Mouse (Mus musculus): ENCODE results near the gene Dmrt1. TPM values are rescaled to one million over a fixed set of nuclear protein-coding genes. Genes with fewer than 3 reads are reported as not detected.

Dmrt1 gene
- polyA plus RNA-seq, 1 experiment: not detected

DNA sequence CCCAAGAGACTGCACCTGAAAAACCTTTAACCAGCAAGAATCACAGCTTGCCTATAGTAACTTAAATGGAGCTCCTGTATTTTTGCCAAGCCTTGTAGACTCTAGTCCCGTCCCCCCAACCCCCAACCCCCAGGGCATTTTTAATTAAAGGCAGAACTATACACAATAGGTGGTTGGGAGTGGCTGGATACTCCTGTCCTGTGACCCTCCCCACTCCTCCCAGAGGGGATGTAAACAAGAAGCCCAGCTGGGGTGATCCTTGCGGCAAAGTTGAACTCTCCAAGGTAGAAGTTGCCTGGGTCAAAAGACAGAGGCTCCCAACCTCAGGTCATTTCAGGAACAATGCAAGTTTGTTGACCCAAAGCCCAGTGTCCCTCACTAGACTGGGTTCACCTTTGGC, 16.9 kb upstream of the Dmrt1 start:
- Histone ChIP-seq H3K27ac (ENCODE audit: insufficient read depth, low read length) (no peak overlapping the region), H3K4me3 (replicated peaks; ENCODE audit: insufficient read depth, low read depth, low read length) (no peak overlapping the region), H3K4me1 (ENCODE audit: control insufficient read depth, insufficient read depth, low read length) (no peaks in the 10 kb centered on the region), H3K27me3 (ENCODE audit: control insufficient read depth, insufficient read depth, low read length) (no peaks in the 10 kb centered on the region)
- WGBS: 25% methylated on average over 2 of the region's 2 CpGs
- TF ChIP-seq POLR2A (IDR thresholded peaks at IDR 0.05; ENCODE audit: borderline replicate concordance, insufficient read depth, low read length): no peak
- TF ChIP-seq CTCF (IDR thresholded peaks at IDR 0.05; ENCODE audit: borderline replicate concordance, insufficient read depth, low read depth, low read length): no peak
- DNase-seq: no peak

- Histone ChIP-seq H3K4me1 (ENCODE audit: control insufficient read depth, insufficient read depth, low read length) (no peaks in the 10 kb centered on the region), H3K27ac (ENCODE audit: insufficient read depth, low read length) (no peak overlapping the region), H3K27me3 (ENCODE audit: control insufficient read depth, insufficient read depth, low read length) (no peaks in the 10 kb centered on the region), H3K4me3 (replicated peaks; ENCODE audit: insufficient read depth, low read depth, low read length) (no peak overlapping the region)
- DNase-seq: no peak
- TF ChIP-seq CTCF (IDR thresholded peaks at IDR 0.05; ENCODE audit: borderline replicate concordance, insufficient read depth, low read depth, low read length): no peak
- TF ChIP-seq POLR2A (IDR thresholded peaks at IDR 0.05; ENCODE audit: borderline replicate concordance, insufficient read depth, low read length): no peak
- 46% methylated on average over 2 of the region's 2 CpGs for WGBS
Observed at GRCm38 (mm10) chr19:25489546-25489945, 15.9 kb upstream of the Dmrt1 start.

- Histone ChIP-seq H3K4me1 (ENCODE audit: control insufficient read depth, insufficient read depth, low read length) (no peaks in the 10 kb centered on the region), H3K27ac (ENCODE audit: insufficient read depth, low read length) (no peak overlapping the region), H3K27me3 (ENCODE audit: control insufficient read depth, insufficient read depth, low read length) (no peaks in the 10 kb centered on the region; the same call in 1 of the 2 replicates), H3K4me3 (replicated peaks; ENCODE audit: insufficient read depth, low read depth, low read length) (no peak overlapping the region)
- DNase-seq: no peak
- TF ChIP-seq CTCF (IDR thresholded peaks at IDR 0.05; ENCODE audit: borderline replicate concordance, insufficient read depth, low read depth, low read length): no peak
- no peak for TF ChIP-seq POLR2A (IDR thresholded peaks at IDR 0.05; ENCODE audit: borderline replicate concordance, insufficient read depth, low read length)
- WGBS: 52% methylated on average over 6 of the region's 6 CpGs
Observed at GRCm38 (mm10) chr19:25497434-25497833, 8.0 kb upstream of the Dmrt1 start.

DNA sequence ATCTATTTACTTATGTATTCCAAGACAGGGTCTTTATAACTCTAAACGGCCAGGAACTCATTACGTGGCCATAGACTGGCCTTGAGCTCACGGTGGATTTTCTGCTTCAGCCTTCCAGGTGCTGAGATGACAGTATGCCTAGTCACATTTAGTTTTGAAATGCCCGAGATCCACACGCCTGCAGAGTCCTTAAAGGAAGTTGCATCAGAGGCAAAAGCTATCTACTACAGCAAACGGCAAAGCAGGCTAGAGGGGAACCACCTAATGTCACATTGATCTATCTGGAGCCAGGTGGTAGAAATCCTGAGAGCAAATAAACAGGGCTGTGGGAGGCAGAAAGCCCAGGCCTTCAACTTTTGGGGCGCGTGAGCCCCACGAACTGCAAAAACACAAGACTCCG, 540 bp upstream of the Dmrt1 start:
- H3K27ac ChIP-seq (ENCODE audit: insufficient read depth, low read length): no peak overlapping the region
- no peak for DNase-seq
- WGBS: 30% methylated on average over 10 of the region's 10 CpGs
- TF ChIP-seq CTCF (IDR thresholded peaks at IDR 0.05; ENCODE audit: borderline replicate concordance, insufficient read depth, low read depth, low read length) (no peak), POLR2A (IDR thresholded peaks at IDR 0.05; ENCODE audit: borderline replicate concordance, insufficient read depth, low read length) (no peak)
- H3K4me3 ChIP-seq (replicated peaks; ENCODE audit: insufficient read depth, low read depth, low read length): no peak overlapping the region
- peaks cover 7% of the 10 kb centered on the region; the same call in 1 of the 2 replicates for H3K27me3 ChIP-seq (ENCODE audit: control insufficient read depth, insufficient read depth, low read length)
- H3K4me1 ChIP-seq (ENCODE audit: control insufficient read depth, insufficient read depth, low read length): no peaks in the 10 kb centered on the region

- 3% methylated on average over 23 of the region's 23 CpGs for WGBS
- H3K4me1 ChIP-seq (ENCODE audit: control insufficient read depth, insufficient read depth, low read length): no peaks in the 10 kb centered on the region
- no peak overlapping the region for H3K4me3 ChIP-seq (replicated peaks; ENCODE audit: insufficient read depth, low read depth, low read length)
- H3K27ac ChIP-seq (ENCODE audit: insufficient read depth, low read length): no peak overlapping the region
- no peak for TF ChIP-seq CTCF (IDR thresholded peaks at IDR 0.05; ENCODE audit: borderline replicate concordance, insufficient read depth, low read depth, low read length)
- TF ChIP-seq POLR2A (IDR thresholded peaks at IDR 0.05; ENCODE audit: borderline replicate concordance, insufficient read depth, low read length): no peak
- H3K27me3 ChIP-seq (ENCODE audit: control insufficient read depth, insufficient read depth, low read length): peaks cover 7% of the 10 kb centered on the region; the same call in 1 of the 2 replicates
- no peak for DNase-seq
Observed at GRCm38 (mm10) chr19:25506616-25507015, 1.2 kb downstream of the Dmrt1 start.

GRCm38 (mm10) chr19:25514986-25515530, 9.6 kb downstream of the Dmrt1 start:
- H3K4me1 ChIP-seq (ENCODE audit: control insufficient read depth, insufficient read depth, low read length): no peaks in the 10 kb centered on the region
- TF ChIP-seq POLR2A (IDR thresholded peaks at IDR 0.05; ENCODE audit: borderline replicate concordance, insufficient read depth, low read length) (no peak), CTCF (IDR thresholded peaks at IDR 0.05; ENCODE audit: borderline replicate concordance, insufficient read depth, low read depth, low read length) (no peak)
- H3K4me3 ChIP-seq (replicated peaks; ENCODE audit: insufficient read depth, low read depth, low read length): no peak overlapping the region
- WGBS: 29% methylated on average over 12 of the region's 12 CpGs
- no peaks in the 10 kb centered on the region for H3K27me3 ChIP-seq (ENCODE audit: control insufficient read depth, insufficient read depth, low read length)
- no peak for DNase-seq
- H3K27ac ChIP-seq (ENCODE audit: insufficient read depth, low read length): no peak overlapping the region

DNA sequence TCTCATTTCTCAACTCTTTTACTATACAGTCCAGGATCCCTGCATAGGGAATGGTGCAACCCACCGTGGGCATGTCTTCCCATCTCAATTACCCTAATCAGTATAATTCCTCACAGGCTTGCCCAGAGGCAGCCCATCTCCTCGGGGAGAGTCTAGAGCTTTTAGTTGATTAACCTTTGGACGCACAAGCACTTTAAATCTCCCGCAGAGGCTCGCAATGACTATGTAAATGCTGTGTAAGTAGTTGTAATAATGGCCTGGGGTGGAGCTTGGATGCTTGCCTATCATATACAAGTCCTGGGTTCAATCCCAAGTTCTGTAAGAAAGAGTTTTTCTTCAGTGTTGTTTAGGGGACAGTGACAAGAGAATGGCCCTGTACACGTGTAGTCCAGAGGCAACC, 18.7 kb downstream of the Dmrt1 start:
- no peaks in the 10 kb centered on the region for H3K27me3 ChIP-seq (ENCODE audit: control insufficient read depth, insufficient read depth, low read length)
- no peak overlapping the region for H3K4me3 ChIP-seq (replicated peaks; ENCODE audit: insufficient read depth, low read depth, low read length)
- TF ChIP-seq CTCF (IDR thresholded peaks at IDR 0.05; ENCODE audit: borderline replicate concordance, insufficient read depth, low read depth, low read length): no peak
- no peak for TF ChIP-seq POLR2A (IDR thresholded peaks at IDR 0.05; ENCODE audit: borderline replicate concordance, insufficient read depth, low read length)
- H3K27ac ChIP-seq (ENCODE audit: insufficient read depth, low read length): no peak overlapping the region
- WGBS: 81% methylated on average over 6 of the region's 6 CpGs
- no peaks in the 10 kb centered on the region for H3K4me1 ChIP-seq (ENCODE audit: control insufficient read depth, insufficient read depth, low read length)
- DNase-seq: no peak

DNA sequence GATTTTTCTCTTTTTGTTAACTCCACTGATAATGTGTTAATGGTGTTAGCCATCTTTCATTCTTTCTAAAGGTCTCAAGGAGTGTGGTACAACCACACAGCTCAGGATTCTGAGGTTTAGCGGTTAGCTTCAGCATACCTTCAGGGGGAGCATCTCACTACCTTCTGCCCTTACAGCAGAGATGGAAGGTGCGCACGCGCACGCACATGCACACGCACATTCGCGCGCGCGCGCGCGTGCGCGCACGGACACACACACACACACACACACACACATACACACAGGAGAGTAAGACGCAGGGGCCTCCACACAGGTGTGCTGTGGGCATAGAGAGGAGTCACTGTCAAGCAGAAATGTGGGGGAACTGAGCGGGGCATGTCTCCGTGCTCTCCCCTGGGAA, 20.3 kb downstream of the Dmrt1 start:
- Histone ChIP-seq H3K27ac (ENCODE audit: insufficient read depth, low read length) (no peak overlapping the region), H3K27me3 (ENCODE audit: control insufficient read depth, insufficient read depth, low read length) (no peaks in the 10 kb centered on the region), H3K4me3 (replicated peaks; ENCODE audit: insufficient read depth, low read depth, low read length) (no peak overlapping the region), H3K4me1 (ENCODE audit: control insufficient read depth, insufficient read depth, low read length) (no peaks in the 10 kb centered on the region)
- TF ChIP-seq POLR2A (IDR thresholded peaks at IDR 0.05; ENCODE audit: borderline replicate concordance, insufficient read depth, low read length): no peak
- TF ChIP-seq CTCF (IDR thresholded peaks at IDR 0.05; ENCODE audit: borderline replicate concordance, insufficient read depth, low read depth, low read length): no peak
- no peak for DNase-seq
- WGBS: 94% methylated on average over 20 of the region's 20 CpGs

All from cerebellum, adult 2 months (tissue).